Mouse (Mus musculus): ENCODE results near the gene Crat. TPM values are rescaled to one million over a fixed set of nuclear protein-coding genes. Genes with fewer than 3 reads are reported as not detected.

The Crat gene
- polyA plus RNA-seq, 1 experiment from 2014 or later, result 24.4 TPM

GRCm38 (mm10) chr2:30389000-30389399, 26.6 kb downstream of the Crat start:
- Histone ChIP-seq H3K4me3 (replicated peaks) (no peak overlapping the region), H3K27me3 (no peaks in the 10 kb centered on the region), H3K4me2 (no peak overlapping the region), H3K9me3 (no peaks in the 10 kb centered on the region), H3K27ac (no peak overlapping the region), H3K4me1 (replicated peaks) (peaks cover 19% of the 10 kb centered on the region), H3K9ac (replicated peaks) (no peak overlapping the region), H3K36me3 (peaks cover 21% of the 10 kb centered on the region)
- 91% methylated on average over 2 of the region's 2 CpGs for WGBS
- no peak for ATAC-seq (ENCODE audit: insufficient number of reproducible peaks, insufficient read depth, low FRiP score, low TSS enrichment, low read depth)

- H3K27me3 ChIP-seq, result no peaks in the 10 kb centered on the region
- no peak for ATAC-seq (ENCODE audit: insufficient number of reproducible peaks, insufficient read depth, low FRiP score, low TSS enrichment, low read depth)
- H3K9me3 ChIP-seq, result no peaks in the 10 kb centered on the region
- no peak overlapping the region for H3K9ac ChIP-seq (replicated peaks)
- H3K27ac ChIP-seq, result no peak overlapping the region
- H3K4me3 ChIP-seq (replicated peaks), result no peak overlapping the region
- WGBS, result 84% methylated on average over 9 of the region's 9 CpGs
- H3K36me3 ChIP-seq, result peaks cover 39% of the 10 kb centered on the region
- no peak overlapping the region for H3K4me2 ChIP-seq
- H3K4me1 ChIP-seq (replicated peaks), result peaks cover 7% of the 10 kb centered on the region; the same call in 1 of the 2 replicates
Measured at GRCm38 (mm10) chr2:30386913-30387312, 28.7 kb downstream of the Crat start.

GRCm38 (mm10) chr2:30385591-30385990, 30.0 kb downstream of the Crat start:
- H3K36me3 ChIP-seq, result peaks cover 52% of the 10 kb centered on the region
- no peaks in the 10 kb centered on the region for H3K27me3 ChIP-seq
- no peak overlapping the region for H3K4me3 ChIP-seq (replicated peaks)
- H3K4me2 ChIP-seq, result no peak overlapping the region
- no peak overlapping the region for H3K27ac ChIP-seq
- no peaks in the 10 kb centered on the region for H3K4me1 ChIP-seq (replicated peaks)
- no peaks in the 10 kb centered on the region for H3K9me3 ChIP-seq
- 85% methylated on average over 4 of the region's 4 CpGs for WGBS
- no peak for ATAC-seq (ENCODE audit: insufficient number of reproducible peaks, insufficient read depth, low FRiP score, low TSS enrichment, low read depth)
- no peak overlapping the region for H3K9ac ChIP-seq (replicated peaks)

- no peak for ATAC-seq (ENCODE audit: insufficient number of reproducible peaks, insufficient read depth, low FRiP score, low TSS enrichment, low read depth)
- H3K27me3 ChIP-seq, result no peaks in the 10 kb centered on the region
- no peak overlapping the region for H3K4me2 ChIP-seq
- peaks cover 60% of the 10 kb centered on the region for H3K36me3 ChIP-seq
- H3K4me3 ChIP-seq (replicated peaks), result no peak overlapping the region
- 90% methylated on average over 5 of the region's 5 CpGs for WGBS
- no peaks in the 10 kb centered on the region for H3K9me3 ChIP-seq
- H3K27ac ChIP-seq, result no peak overlapping the region
- H3K9ac ChIP-seq (replicated peaks), result no peak overlapping the region
- no peaks in the 10 kb centered on the region for H3K4me1 ChIP-seq (replicated peaks)
Measured at GRCm38 (mm10) chr2:30384814-30385213, 30.8 kb downstream of the Crat start.

- Histone ChIP-seq H3K27ac (no peak overlapping the region), H3K4me2 (no peak overlapping the region), H3K9me3 (no peaks in the 10 kb centered on the region), H3K27me3 (no peaks in the 10 kb centered on the region), H3K9ac (replicated peaks) (no peak overlapping the region), H3K4me3 (replicated peaks) (no peak overlapping the region), H3K4me1 (replicated peaks) (no peaks in the 10 kb centered on the region), H3K36me3 (peaks cover 95% of the 10 kb centered on the region)
- 95% methylated on average over 4 of the region's 4 CpGs for WGBS
- no peak for ATAC-seq (ENCODE audit: insufficient number of reproducible peaks, insufficient read depth, low FRiP score, low TSS enrichment, low read depth)
Measured at GRCm38 (mm10) chr2:30381377-30381725, 34.3 kb downstream of the Crat start.

- Histone ChIP-seq H3K9me3 (no peaks in the 10 kb centered on the region), H3K36me3 (peaks cover 100% of the 10 kb centered on the region), H3K9ac (replicated peaks) (no peak overlapping the region), H3K4me3 (replicated peaks) (no peak overlapping the region), H3K27ac (no peak overlapping the region), H3K4me1 (replicated peaks) (no peaks in the 10 kb centered on the region), H3K27me3 (no peaks in the 10 kb centered on the region), H3K4me2 (no peak overlapping the region)
- 88% methylated on average over 10 of the region's 10 CpGs for WGBS
- ATAC-seq (ENCODE audit: insufficient number of reproducible peaks, insufficient read depth, low FRiP score, low TSS enrichment, low read depth), result no peak
Measured at GRCm38 (mm10) chr2:30380564-30381376, 34.8 kb downstream of the Crat start.

GRCm38 (mm10) chr2:30379307-30379706, 36.3 kb downstream of the Crat start:
- Histone ChIP-seq H3K27ac (no peak overlapping the region), H3K36me3 (peaks cover 95% of the 10 kb centered on the region), H3K9me3 (no peaks in the 10 kb centered on the region), H3K4me2 (no peak overlapping the region), H3K9ac (replicated peaks) (no peak overlapping the region), H3K4me3 (replicated peaks) (no peak overlapping the region), H3K4me1 (replicated peaks) (no peaks in the 10 kb centered on the region), H3K27me3 (no peaks in the 10 kb centered on the region)
- 95% methylated on average over 7 of the region's 7 CpGs for WGBS
- no peak for ATAC-seq (ENCODE audit: insufficient number of reproducible peaks, insufficient read depth, low FRiP score, low TSS enrichment, low read depth)

GRCm38 (mm10) chr2:30377721-30378120, 37.9 kb downstream of the Crat start:
- H3K36me3 ChIP-seq, result peaks cover 93% of the 10 kb centered on the region
- H3K9me3 ChIP-seq, result no peaks in the 10 kb centered on the region
- no peaks in the 10 kb centered on the region for H3K27me3 ChIP-seq
- ATAC-seq (ENCODE audit: insufficient number of reproducible peaks, insufficient read depth, low FRiP score, low TSS enrichment, low read depth), result no peak
- no peak overlapping the region for H3K27ac ChIP-seq
- WGBS, result 87% methylated on average over 5 of the region's 5 CpGs
- no peak overlapping the region for H3K4me3 ChIP-seq (replicated peaks)
- no peaks in the 10 kb centered on the region for H3K4me1 ChIP-seq (replicated peaks)
- H3K4me2 ChIP-seq, result no peak overlapping the region
- no peak overlapping the region for H3K9ac ChIP-seq (replicated peaks)

- no peak overlapping the region for H3K27ac ChIP-seq
- H3K27me3 ChIP-seq, result no peaks in the 10 kb centered on the region
- 91% methylated on average over 10 of the region's 10 CpGs for WGBS
- H3K4me3 ChIP-seq (replicated peaks), result no peak overlapping the region
- H3K4me1 ChIP-seq (replicated peaks), result no peaks in the 10 kb centered on the region
- no peaks in the 10 kb centered on the region for H3K9me3 ChIP-seq
- ATAC-seq (ENCODE audit: insufficient number of reproducible peaks, insufficient read depth, low FRiP score, low TSS enrichment, low read depth), result no peak
- H3K36me3 ChIP-seq, result peaks cover 93% of the 10 kb centered on the region
- no peak overlapping the region for H3K9ac ChIP-seq (replicated peaks)
- no peak overlapping the region for H3K4me2 ChIP-seq
Measured at GRCm38 (mm10) chr2:30375893-30376292, 39.7 kb downstream of the Crat start.

GRCm38 (mm10) chr2:30372726-30373125, 42.9 kb downstream of the Crat start:
- no peak for ATAC-seq (ENCODE audit: insufficient number of reproducible peaks, insufficient read depth, low FRiP score, low TSS enrichment, low read depth)
- Histone ChIP-seq H3K27me3 (no peaks in the 10 kb centered on the region), H3K4me1 (replicated peaks) (no peaks in the 10 kb centered on the region), H3K36me3 (peaks cover 93% of the 10 kb centered on the region), H3K9me3 (no peaks in the 10 kb centered on the region), H3K9ac (replicated peaks) (no peak overlapping the region), H3K27ac (no peak overlapping the region), H3K4me2 (no peak overlapping the region), H3K4me3 (replicated peaks) (no peak overlapping the region)
- 93% methylated on average over 5 of the region's 5 CpGs for WGBS

GRCm38 (mm10) chr2:30371544-30371943, 44.1 kb downstream of the Crat start:
- Histone ChIP-seq H3K4me3 (replicated peaks) (no peak overlapping the region), H3K4me2 (no peak overlapping the region), H3K36me3 (peaks cover 90% of the 10 kb centered on the region), H3K27ac (no peak overlapping the region), H3K4me1 (replicated peaks) (no peaks in the 10 kb centered on the region), H3K9ac (replicated peaks) (no peak overlapping the region), H3K27me3 (no peaks in the 10 kb centered on the region), H3K9me3 (no peaks in the 10 kb centered on the region)
- no peak for ATAC-seq (ENCODE audit: insufficient number of reproducible peaks, insufficient read depth, low FRiP score, low TSS enrichment, low read depth)
- 92% methylated on average over 8 of the region's 8 CpGs for WGBS

GRCm38 (mm10) chr2:30366203-30366602, 49.4 kb downstream of the Crat start:
- no peak overlapping the region for H3K4me3 ChIP-seq (replicated peaks)
- no peak overlapping the region for H3K27ac ChIP-seq
- no peaks in the 10 kb centered on the region for H3K27me3 ChIP-seq
- no peaks in the 10 kb centered on the region for H3K9me3 ChIP-seq
- H3K4me1 ChIP-seq (replicated peaks), result peaks cover 12% of the 10 kb centered on the region
- no peak overlapping the region for H3K9ac ChIP-seq (replicated peaks)
- peaks cover 43% of the 10 kb centered on the region for H3K36me3 ChIP-seq
- WGBS, result 84% methylated on average over 5 of the region's 5 CpGs
- no peak overlapping the region for H3K4me2 ChIP-seq
- no peak for ATAC-seq (ENCODE audit: insufficient number of reproducible peaks, insufficient read depth, low FRiP score, low TSS enrichment, low read depth)

Measured in limb, embryonic 12.5 days (tissue).